Mouse (Mus musculus) right cerebral cortex, postnatal 14 days (tissue): ENCODE results near the gene Kcnh8.

Experiments
- DNase-seq: peaks from one replicate; pipeline ENCODE4 v3.0.0; 2022

The Kcnh8 gene

DNA sequence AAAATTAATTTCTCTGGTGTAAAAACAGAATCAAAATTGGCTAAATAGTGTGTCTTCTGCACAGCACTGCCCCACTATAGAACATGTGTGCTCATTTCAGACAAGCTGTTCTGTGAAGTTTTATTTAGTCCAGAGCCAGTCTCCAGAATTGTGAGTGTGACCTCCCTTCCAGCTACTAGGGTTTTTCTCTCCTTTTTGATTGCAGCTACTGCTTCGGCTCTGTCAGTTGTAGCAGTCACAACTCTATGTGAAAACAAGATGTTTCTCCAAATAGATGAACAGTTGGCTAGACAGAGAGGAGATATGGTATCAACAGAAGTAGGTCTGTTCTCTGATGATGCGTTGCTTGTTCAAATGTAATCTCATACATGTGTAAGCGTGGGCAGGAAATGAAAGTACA is 270.7 kb downstream of the Kcnh8 start:
- DNase-seq: no peak

DNA sequence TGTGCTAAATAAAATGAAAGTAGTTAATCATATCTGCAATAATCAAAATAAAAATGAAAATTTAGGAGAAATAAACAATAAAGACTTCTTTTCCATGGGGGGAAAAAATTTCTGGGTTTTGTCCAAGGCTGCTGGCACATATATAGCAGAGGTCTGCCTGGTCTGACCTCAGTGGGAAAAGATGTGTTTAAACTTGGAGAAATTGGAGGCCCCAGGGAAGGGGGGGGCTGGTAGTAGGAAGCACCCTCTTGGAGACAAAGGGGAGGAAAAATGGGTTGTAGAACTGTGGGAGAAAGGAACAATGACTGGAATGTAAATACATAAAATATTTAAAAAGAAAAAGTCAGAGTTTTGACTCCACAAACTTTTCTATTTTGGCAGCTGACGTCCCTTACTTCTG is 276.5 kb downstream of the Kcnh8 start:
- DNase-seq: no peak

DNA sequence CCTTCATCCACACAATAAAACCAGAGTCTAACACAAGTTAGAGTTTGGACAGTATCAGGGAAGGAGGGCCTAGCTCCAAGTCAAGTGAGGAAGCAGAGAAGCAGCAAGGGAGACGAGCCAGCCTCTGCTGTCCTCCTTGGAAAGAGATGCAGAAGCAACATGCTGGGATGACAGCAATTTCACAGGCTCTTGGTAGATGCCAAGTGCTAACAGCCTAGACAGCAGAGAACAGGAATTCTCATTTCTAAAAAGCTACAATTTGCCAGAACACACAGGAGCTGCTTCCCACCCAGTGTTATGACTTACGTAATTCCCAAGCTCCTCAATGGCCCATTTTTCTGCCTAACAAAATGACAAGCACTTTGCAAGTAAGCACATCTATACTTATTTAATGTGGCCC is 277.5 kb downstream of the Kcnh8 start:
- DNase-seq: peak; percentile 8

DNA sequence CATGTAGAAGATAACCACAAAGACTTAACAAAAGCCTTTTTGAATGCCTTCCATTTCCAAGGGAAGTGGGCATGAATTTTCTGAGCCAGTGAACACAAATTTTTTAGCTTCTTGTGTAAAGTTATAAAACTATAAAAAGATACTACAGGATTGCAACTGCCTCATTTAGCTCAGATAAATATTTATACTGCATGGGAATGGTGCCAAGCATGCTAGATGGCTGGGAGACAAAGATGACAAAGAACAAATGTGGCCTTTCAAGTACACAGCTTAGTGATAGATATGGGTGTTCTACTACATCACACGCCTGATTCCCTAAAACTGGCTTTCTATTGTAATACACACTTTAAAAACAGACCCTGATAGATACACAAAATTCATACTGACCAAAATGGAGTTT is 282.7 kb downstream of the Kcnh8 start:
- DNase-seq: no peak

DNA sequence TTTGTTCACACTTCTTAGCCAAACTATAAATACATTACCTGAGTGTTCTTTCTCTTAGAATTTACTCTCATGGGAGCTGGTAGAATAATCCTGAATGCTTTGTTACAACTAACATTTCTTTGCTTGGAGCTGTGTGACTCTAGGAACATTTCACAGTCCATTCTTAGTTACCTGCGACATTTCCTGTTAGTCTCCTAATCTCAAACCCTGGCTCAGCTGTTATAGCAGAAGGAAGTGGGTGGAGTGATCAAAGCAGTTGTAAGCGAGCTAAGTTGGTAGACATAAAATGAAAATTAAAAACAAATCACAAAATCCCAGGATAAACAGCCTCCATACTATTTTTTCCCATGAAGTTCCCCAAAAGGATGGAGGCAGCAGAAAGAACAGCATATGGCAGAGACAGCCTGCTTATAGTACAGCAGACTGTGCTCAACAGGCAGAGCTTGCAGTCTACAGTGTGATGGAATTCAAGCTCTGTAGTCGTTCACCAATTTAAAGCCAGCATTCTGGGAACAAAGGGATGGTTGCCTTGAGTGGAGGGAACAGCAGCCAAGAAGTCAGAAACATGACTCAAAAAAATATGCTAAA is 318.1 kb downstream of the Kcnh8 start:
- no peak for DNase-seq

DNA sequence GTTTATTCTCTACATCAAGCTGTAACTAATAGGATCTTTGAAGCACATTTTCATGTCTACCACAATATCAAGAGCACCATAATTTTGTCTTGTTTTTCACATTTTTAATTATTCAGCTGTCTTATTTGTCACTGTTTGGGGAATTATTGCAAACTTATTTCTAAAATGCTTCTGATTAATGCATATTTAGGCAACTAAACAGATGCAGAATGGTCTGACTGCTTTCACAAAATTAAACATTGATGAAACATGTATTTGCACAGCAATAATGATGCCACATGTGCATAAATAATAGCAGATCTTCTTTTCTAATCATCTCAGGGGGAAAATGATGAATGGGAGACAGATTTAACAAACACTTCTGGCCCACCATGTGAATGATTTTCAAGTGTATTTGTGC is 341.5 kb downstream of the Kcnh8 start:
- no peak for DNase-seq

DNA sequence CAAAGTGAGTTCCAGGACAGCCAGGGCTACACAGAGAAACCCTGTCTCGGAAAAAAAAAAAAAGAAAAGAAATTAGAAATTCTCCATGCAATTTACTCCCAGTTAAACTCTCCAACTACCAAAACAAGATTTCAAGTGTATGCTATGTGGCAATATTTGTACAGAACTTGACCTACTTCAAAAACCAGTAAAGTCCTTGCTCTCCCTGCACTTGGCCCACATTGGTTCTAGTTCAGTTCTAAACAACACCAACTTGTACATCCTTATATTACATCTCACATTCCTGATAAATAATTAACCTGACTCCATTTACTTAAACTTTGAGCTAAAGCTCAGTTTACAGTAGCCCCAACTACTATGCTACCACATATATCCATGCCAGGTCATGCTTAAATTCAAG is 370.2 kb downstream of the Kcnh8 start:
- no peak for DNase-seq

DNA sequence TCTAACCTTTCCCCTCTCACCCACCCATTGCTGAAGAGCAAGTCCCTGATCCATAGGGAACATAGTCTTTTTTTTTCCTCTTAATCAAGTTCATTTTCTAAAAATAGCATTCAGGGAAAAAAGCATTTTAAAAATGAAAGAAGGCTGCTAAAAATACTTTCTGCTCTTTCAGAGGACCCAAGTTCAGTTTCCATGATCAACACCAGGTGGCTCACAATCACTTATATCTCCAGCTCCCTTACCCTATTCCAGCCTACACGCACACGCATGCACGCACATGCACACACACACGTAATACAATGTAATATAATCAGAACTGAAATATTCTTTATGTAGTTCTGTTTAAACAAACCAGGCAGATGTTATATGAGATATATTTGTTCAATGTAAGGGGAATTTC is 378.4 kb downstream of the Kcnh8 start:
- no peak for DNase-seq
